Mouse (Mus musculus): ENCODE data around the gene Rad9a.
A peak's percentile ranks its signal among the peaks of the same experiment; 100 is the strongest.

Gene Rad9a

GRCm38 (mm10) chr19:4217855-4218254 is 16.4 kb upstream of the Rad9a start:
- DNase-seq = no peak

- no peak for DNase-seq
Observed at GRCm38 (mm10) chr19:4217140-4217539, 15.7 kb upstream of the Rad9a start.

GRCm38 (mm10) chr19:4216041-4216685 is 14.7 kb upstream of the Rad9a start:
- DNase-seq = peak; percentile 79

GRCm38 (mm10) chr19:4215451-4215840 is 14.0 kb upstream of the Rad9a start:
- no peak for DNase-seq

- DNase-seq = peak; percentile 71
Observed at GRCm38 (mm10) chr19:4214771-4215450, 13.4 kb upstream of the Rad9a start.

GRCm38 (mm10) chr19:4214071-4214770 is 12.8 kb upstream of the Rad9a start, which contains the start of the genes Clcf1 and AC109138.7:
Gene Clcf1, plus strand, starts transcription at chr19:4214238.
Gene AC109138.7, plus strand, starts transcription at chr19:4214357.
- peak; percentile 78 for DNase-seq

GRCm38 (mm10) chr19:4213524-4213974 is 12.1 kb upstream of the Rad9a start:
- DNase-seq = peak; percentile 67

GRCm38 (mm10) chr19:4211891-4212588 is 10.6 kb upstream of the Rad9a start:
- no peak for DNase-seq

- DNase-seq = no peak
Observed at GRCm38 (mm10) chr19:4208563-4208962, 7.1 kb upstream of the Rad9a start.

- DNase-seq = peak; percentile 85
Observed at GRCm38 (mm10) chr19:4206971-4207370, 5.5 kb upstream of the Rad9a start.

- no peak for DNase-seq
Observed at GRCm38 (mm10) chr19:4204889-4205288, 3.4 kb upstream of the Rad9a start.

GRCm38 (mm10) chr19:4203604-4204326 is 2.3 kb upstream of the Rad9a start:
- DNase-seq = no peak

- DNase-seq = no peak
Observed at GRCm38 (mm10) chr19:4203148-4203547, 1.7 kb upstream of the Rad9a start.

- no peak for DNase-seq
Observed at GRCm38 (mm10) chr19:4202149-4202548, 687 bp upstream of the Rad9a start.

- DNase-seq = no peak
Observed at GRCm38 (mm10) chr19:4197180-4197579, 4.3 kb downstream of the Rad9a start.

- peak; percentile 54 for DNase-seq
Observed at GRCm38 (mm10) chr19:4196548-4196947, 4.9 kb downstream of the Rad9a start.

- DNase-seq = no peak
Observed at GRCm38 (mm10) chr19:4196048-4196447, 5.4 kb downstream of the Rad9a start.

- peak; percentile 35 for DNase-seq
Observed at GRCm38 (mm10) chr19:4194776-4195650, 6.4 kb downstream of the Rad9a start.

GRCm38 (mm10) chr19:4194021-4194724 is 7.3 kb downstream of the Rad9a start:
- no peak for DNase-seq

GRCm38 (mm10) chr19:4193129-4193528 is 8.3 kb downstream of the Rad9a start:
- no peak for DNase-seq

Measured in kidney, postnatal 10 days (tissue).